Mouse (Mus musculus): ENCODE measurements around the gene Nudt21.

The Nudt21 gene

GRCm38 (mm10) chr8:93989739-93990138 lies 47.1 kb downstream of the Nudt21 start:
- no peak for DNase-seq

- DNase-seq = no peak
Observed at GRCm38 (mm10) chr8:93984731-93985130, 52.1 kb downstream of the Nudt21 start.

DNA sequence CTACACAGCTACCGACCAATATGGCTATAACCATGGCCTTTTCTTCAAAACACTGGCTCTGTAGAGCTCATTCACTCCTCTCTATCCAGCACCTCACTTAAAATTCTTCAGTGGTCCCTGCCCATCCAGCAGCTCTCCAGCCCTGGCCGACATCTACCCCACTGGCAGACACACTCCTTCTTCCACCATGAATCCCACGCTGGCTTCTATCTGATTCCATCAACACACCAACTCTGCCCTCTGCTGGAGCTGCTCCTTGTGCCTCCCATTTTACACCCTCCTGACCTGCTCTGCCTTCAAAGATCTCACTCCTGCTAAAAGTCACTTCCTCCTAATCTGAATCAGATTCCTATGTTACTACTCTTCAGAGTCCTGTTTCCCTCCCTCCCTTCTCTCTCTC lies 53.0 kb downstream of the Nudt21 start:
- no peak for DNase-seq

DNA sequence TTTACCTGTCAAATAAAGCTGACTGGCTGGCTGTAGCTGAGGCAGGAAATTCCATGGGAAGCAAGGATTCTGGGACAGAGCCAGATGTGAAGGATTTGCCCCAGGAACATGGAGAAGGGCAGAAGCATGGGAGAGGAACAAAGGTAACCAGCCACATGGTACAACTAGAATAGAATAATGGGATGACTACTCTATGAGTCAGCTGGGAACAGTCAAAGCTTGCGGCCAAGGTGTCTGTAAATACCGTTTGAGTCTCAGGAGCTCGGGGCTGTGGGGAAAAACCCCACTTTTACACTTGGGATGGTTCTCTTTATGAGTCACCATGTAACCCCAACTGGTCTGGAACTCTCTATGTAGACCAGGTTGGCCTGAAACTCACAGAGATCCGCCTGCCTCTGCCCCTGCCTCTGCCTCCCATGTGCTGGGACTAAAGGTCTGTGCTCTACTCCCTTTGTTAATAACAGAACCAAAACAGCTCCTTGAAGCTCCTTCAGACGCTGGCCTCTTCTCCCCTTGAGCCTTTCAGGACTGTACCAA lies 55.1 kb downstream of the Nudt21 start:
- DNase-seq = no peak

DNA sequence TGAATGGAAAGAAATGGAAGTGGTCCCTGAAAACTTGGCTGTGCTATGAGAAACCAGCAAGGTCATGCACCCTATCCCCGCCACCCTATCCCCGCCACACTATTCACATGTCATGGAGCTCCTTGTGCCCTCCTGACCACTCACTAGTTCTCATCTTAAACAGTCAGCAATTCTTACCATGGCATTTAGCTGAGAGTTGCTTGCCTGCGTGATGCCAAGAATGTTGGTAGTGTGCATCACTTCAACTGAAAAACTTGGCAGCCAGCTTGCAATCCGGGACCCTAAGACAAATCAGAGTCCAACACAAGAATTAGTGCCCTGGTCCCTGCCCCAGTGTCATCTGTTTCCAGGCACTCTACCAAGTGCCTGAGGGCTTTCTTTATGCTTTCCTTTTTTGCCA lies 56.7 kb downstream of the Nudt21 start:
- no peak for DNase-seq

GRCm38 (mm10) chr8:93976446-93977211 lies 60.2 kb downstream of the Nudt21 start:
- no peak for DNase-seq

- DNase-seq = no peak
Observed at GRCm38 (mm10) chr8:93975358-93975757, 61.5 kb downstream of the Nudt21 start.

DNA sequence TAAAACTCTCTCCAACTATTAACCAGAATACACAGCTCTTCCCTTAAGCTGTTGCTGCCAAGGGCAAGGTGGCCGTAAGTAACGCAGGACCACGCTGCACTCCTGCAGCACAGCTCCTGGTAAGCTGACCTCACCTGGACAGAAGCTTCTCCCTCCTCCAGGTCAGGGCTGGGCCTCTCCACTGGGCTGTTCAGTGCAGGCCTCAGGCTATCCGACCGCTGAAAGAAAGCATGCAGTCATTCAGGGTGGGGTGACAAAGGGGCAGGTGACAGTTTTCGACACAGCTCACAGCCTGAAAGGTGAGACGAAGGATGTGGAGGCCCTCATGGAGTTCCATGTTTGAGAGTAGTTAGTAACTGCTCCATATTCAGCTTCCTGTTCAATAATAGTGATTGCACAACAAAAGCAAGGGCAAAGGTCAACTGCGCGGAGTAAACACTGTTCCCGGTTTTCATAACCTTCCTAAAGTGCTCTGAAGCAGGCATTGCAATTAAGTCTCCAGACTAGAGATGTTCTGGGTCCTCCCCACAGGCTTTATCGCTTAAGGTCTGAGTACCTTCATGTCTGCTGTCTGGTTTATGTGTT lies 62.1 kb downstream of the Nudt21 start:
- DNase-seq = no peak

DNA sequence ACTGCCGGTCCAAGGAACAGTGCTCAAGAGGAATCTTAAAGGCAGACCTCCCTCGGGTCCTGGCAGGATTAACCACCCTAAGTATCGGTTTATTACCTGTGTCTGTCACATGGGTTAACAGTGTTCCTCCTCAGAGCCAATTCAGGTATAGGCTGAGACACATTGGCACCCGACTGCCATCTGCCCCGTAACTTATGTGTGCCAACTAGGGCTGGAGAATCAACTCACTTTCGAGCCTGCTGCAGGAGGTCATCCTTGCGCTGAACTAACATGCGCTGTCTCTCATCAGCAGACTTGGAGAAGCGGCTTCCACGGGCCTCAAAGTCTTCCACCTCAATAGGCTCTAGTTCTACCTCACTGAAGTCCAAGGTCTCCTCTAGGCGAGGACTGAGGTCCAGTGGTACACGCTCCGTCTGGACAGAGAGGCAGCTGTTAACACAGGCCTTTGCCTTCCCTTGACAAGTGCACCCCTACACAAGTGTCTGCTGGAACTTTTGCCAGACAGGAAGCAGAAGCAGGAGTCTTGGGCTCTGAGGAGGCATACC lies 62.9 kb downstream of the Nudt21 start:
- no peak for DNase-seq

GRCm38 (mm10) chr8:93972971-93973734 lies 63.7 kb downstream of the Nudt21 start:
- DNase-seq = no peak

- no peak for DNase-seq
Observed at GRCm38 (mm10) chr8:93972211-93972610, 64.6 kb downstream of the Nudt21 start.

GRCm38 (mm10) chr8:93971451-93971850 lies 65.4 kb downstream of the Nudt21 start:
- DNase-seq = no peak

DNA sequence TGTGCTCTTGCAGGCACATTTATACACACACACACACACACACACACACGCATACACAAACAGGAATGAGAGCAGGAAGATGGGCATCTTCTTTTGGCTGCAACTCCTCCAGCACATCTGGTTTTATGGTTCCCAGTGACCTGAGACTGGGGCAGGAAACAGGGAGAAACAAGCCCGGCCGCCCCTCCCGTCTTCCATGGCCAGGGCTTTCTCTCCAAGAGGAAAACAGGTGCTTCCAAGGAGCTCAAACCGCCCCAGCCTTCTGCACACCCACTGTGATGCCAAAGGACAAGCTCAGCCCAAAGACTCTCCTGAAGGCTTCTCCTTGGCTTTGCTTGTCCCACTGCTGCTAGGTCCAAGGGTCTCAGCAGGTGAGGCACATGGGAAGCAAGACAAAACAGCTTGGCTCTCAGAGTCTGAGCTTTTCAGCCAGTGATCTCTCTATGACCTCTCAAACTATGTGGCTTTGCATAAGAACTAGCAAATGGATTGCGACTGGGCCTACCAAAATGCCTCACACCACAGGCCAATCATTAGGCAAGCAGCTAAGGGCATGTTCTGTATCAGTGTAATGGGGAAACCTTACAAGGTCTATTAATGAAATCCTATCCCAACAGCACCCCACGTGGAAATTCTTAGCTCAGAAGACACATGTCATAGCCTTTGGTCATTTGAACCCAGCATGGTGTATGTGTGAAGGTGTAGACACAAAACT lies 67.0 kb downstream of the Nudt21 start:
- no peak for DNase-seq

DNA sequence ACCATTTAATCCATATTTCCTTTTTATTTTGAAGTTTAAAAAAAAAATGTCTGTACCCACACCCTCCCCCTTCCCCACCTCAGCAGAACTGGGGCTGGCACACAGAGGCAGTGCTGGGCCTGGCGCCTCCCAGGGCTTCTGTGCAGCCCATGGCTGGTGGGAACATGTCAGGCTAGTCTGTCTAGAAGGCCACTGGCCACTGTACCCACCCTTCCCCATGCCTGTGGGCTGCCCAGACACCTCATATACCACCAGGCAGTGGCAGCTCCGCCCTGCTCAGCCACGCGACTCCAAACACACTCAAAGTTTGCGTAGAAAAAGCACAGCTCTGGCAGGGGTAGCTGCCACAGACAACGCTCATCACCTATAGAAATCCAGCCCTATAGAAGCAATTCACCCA lies 68.5 kb downstream of the Nudt21 start:
- DNase-seq = no peak
